11 mouse cellular contexts compared by ENCODE assay signal in genomic region chr8:70467907-70468306, GRCm38 (mm10). TPM values are rescaled to one million over a fixed set of nuclear protein-coding genes. Genes with fewer than 3 reads are reported as not detected.
"Had no signal": no experiment of that assay in that cellular context is flagged by ENCODE, and none has a peak within 500 bp of the region (broad histone marks: within the 10 kb centered on the region; RNA-seq: fewer than 3 reads in every experiment).

No protein-coding gene starts in this region.

- ATAC-seq: midbrain, embryonic 13.5 days had no signal

- H3K36me3 ChIP-seq: liver, embryonic 15.5 days; neural tube, embryonic 12.5 days had no signal

- DNase-seq: kidney, postnatal 36 days; left cerebral cortex, postnatal 4 days; lung, embryonic 14.5 days; thymus, postnatal 14 days had no signal

- H3K4me3 ChIP-seq: kidney, embryonic 15.5 days; liver, embryonic 15.5 days; midbrain, embryonic 13.5 days; neural tube, embryonic 12.5 days had no signal

- H3K27ac ChIP-seq: kidney, embryonic 15.5 days; liver, embryonic 15.5 days; midbrain, embryonic 13.5 days; neural tube, embryonic 12.5 days; stomach, postnatal 0 days had no signal

- H3K9me3 ChIP-seq: kidney, embryonic 15.5 days; liver, embryonic 15.5 days; midbrain, embryonic 13.5 days; neural tube, embryonic 12.5 days had no signal

- H3K27me3 ChIP-seq: kidney, embryonic 15.5 days; liver, embryonic 15.5 days; midbrain, embryonic 13.5 days; neural tube, embryonic 12.5 days had no signal

- H3K4me1 ChIP-seq: neural tube, embryonic 12.5 days had no signal

- H3K9ac ChIP-seq: kidney, embryonic 15.5 days; liver, embryonic 15.5 days; lung, embryonic 14.5 days; midbrain, embryonic 13.5 days; neural tube, embryonic 12.5 days had no signal

- H3K4me2 ChIP-seq: kidney, embryonic 15.5 days; liver, embryonic 15.5 days; lung, embryonic 14.5 days; midbrain, embryonic 13.5 days; neural tube, embryonic 12.5 days had no signal

RNA-seq across cellular contexts. Expression of gene Tmem59l, which starts 19.3 kb away (rescaled TPM):
- total RNA-seq: megakaryocyte-erythroid progenitor cell, adult 5-6 weeks; neutrophil, adult 5-6 weeks had no signal
- polyA plus RNA-seq: liver, embryonic 15.5 days had no signal

RNA-seq across cellular contexts. Expression of gene Crlf1, which starts 25.1 kb away (rescaled TPM):
- total RNA-seq: neutrophil, adult 5-6 weeks had no signal
